In genomic region chr12:5111343-5111742, GRCm38 (mm10) we compare ENCODE assay signal across 10 mouse cellular contexts.
DNase-seq lines count a peak whose midpoint lies in the region; ATAC-seq lines count a peak whose summit lies in the region.
"Had no signal": no experiment of that assay in that cellular context is flagged by ENCODE, and none has a peak within 500 bp of the region (broad histone marks: within the 10 kb centered on the region; RNA-seq: fewer than 3 reads in every experiment).

No protein-coding gene starts in this region.

- peak; percentile 56 to 72 for DNase-seq in heart, postnatal 10 days
- DNase-seq in ovary, postnatal 36 days (ENCODE audit: low spot score): peak; percentile 18
- DNase-seq in ovary, postnatal 10 days (ENCODE audit: low spot score): no peak
- DNase-seq in embryo, embryonic 11.5 days (ENCODE audit: low read depth, low spot score): peak; percentile 39
- DNase-seq in retina, embryonic 14.5 days (ENCODE audit: low spot score): peak; percentile 56
- DNase-seq in layer of hippocampus, adult 11-12 months (ENCODE audit: low spot score): no peak
- DNase-seq in cerebellum, postnatal 25 days: no peak

- no peak overlapping the region for H3K9ac ChIP-seq in heart, embryonic 11.5 days (ENCODE audit: low read depth, low read length)

- H3K36me3 ChIP-seq in heart, embryonic 11.5 days (ENCODE audit: control insufficient read depth, insufficient read depth, low read length): no peaks in the 10 kb centered on the region

- no peaks in the 10 kb centered on the region for H3K27me3 ChIP-seq in heart, embryonic 11.5 days (ENCODE audit: control insufficient read depth, insufficient read depth, low read length)
- H3K27me3 ChIP-seq: megakaryocyte, embryonic 14.5 days had no signal

- no peaks in the 10 kb centered on the region for H3K9me3 ChIP-seq in heart, embryonic 11.5 days (replicated peaks; ENCODE audit: control insufficient read depth, low read length)
- H3K9me3 ChIP-seq: megakaryocyte, embryonic 14.5 days had no signal

- H3K4me3 ChIP-seq in heart, embryonic 11.5 days (ENCODE audit: low read depth, low read length): no peak overlapping the region
- H3K4me3 ChIP-seq: left cerebral cortex, adult 2 months; megakaryocyte, embryonic 14.5 days had no signal

- 54% methylated on average over 3 of the region's 3 CpGs for WGBS in heart, embryonic 11.5 days (ENCODE audit: insufficient replicate concordance)

- intact Hi-C loops in heart, postnatal 10 days (cut with DNase I): no loop called here

- no peak overlapping the region for H3K4me2 ChIP-seq in heart, embryonic 11.5 days

- no peak overlapping the region for H3K27ac ChIP-seq in heart, embryonic 11.5 days (ENCODE audit: low read depth, low read length)
- H3K27ac ChIP-seq: left cerebral cortex, adult 2 months had no signal

- H3K4me1 ChIP-seq in heart, embryonic 11.5 days (ENCODE audit: control insufficient read depth, insufficient read depth, low read length): no peaks in the 10 kb centered on the region
- H3K4me1 ChIP-seq: megakaryocyte, embryonic 14.5 days had no signal

- no peak for ATAC-seq in heart, embryonic 11.5 days (replicated peaks; ENCODE audit: insufficient number of reproducible peaks, low FRiP score, low TSS enrichment)

Comparison
In these comparisons a context has a peak if more than half of its experiments do, and no peak if none do; other contexts are left out.
1. DNase-seq: peak in heart, postnatal 10 days (2 of 2), ovary, postnatal 36 days (single experiment), embryo, embryonic 11.5 days (single experiment) and retina, embryonic 14.5 days (single experiment); none in ovary, postnatal 10 days (single experiment), layer of hippocampus, adult 11-12 months (single experiment) and cerebellum, postnatal 25 days (0 of 2).